Mouse (Mus musculus) heart, postnatal 0 days (tissue): ENCODE measurements around the gene Pde4c. TPM values are rescaled to one million over a fixed set of nuclear protein-coding genes. Genes with fewer than 3 reads are reported as not detected.

ENCODE experiments used
- ATAC-seq: fragments of 200-750 bp; cut with Nextera tagmentation; 2 replicates; pipeline ENCODE4 v1.8.0; 2017; ENCODE audit warnings: low read depth, moderate number of reproducible peaks, moderate library complexity; ENCODE audit not compliant: insufficient read depth
- DNase-seq: peaks from one replicate; pipeline ENCODE4 v3.0.0-alpha.2; 2016; ENCODE audit warnings: low spot score
- H3K27ac ChIP-seq: fragments of 300-500 bp; sonication (generic); 2 replicates; pipeline ENCODE4 v1.5.1; 2014; ENCODE audit warnings: low read depth, mild to moderate bottlenecking
- H3K27me3 ChIP-seq: fragments of 300-500 bp; sonication (generic); 2 replicates; pipeline ENCODE4 v1.6.1; 2014; ENCODE audit warnings: low read length, mixed read lengths; ENCODE audit not compliant: control insufficient read depth, insufficient read depth
- H3K36me3 ChIP-seq: fragments of 300-500 bp; sonication (generic); replicated peaks from 2 replicates; pipeline ENCODE4 v1.6.1; 2014; ENCODE audit warnings: low read length, mixed read lengths; ENCODE audit not compliant: control insufficient read depth, insufficient read depth
- H3K4me1 ChIP-seq: fragments of 300-500 bp; sonication (generic); 2 replicates; pipeline ENCODE4 v1.6.1; 2014; ENCODE audit warnings: antibody characterized with exemption; ENCODE audit not compliant: control insufficient read depth, insufficient read depth
- H3K4me2 ChIP-seq: fragments of 300-500 bp; sonication (generic); 2 replicates; pipeline ENCODE4 v1.6.1; 2014; ENCODE audit warnings: low read depth, mild to moderate bottlenecking, low read length, moderate library complexity
- H3K4me3 ChIP-seq: fragments of 300-500 bp; sonication (generic); 2 replicates; pipeline ENCODE4 v1.5.1; 2014; ENCODE audit warnings: low read depth, low read length
- H3K9ac ChIP-seq: fragments of 300-500 bp; sonication (generic); replicated peaks from 2 replicates; pipeline ENCODE4 v1.6.1; 2014; ENCODE audit warnings: low read depth, low read length, mixed read lengths
- H3K9me3 ChIP-seq: fragments of 300-500 bp; sonication (generic); replicated peaks from 2 replicates; pipeline ENCODE4 v1.6.1; 2016; ENCODE audit warnings: low read length; ENCODE audit not compliant: control insufficient read depth
- CTCF ChIP-seq: IDR thresholded peaks from 2 replicates; pipeline ENCODE4 v1.5.1; 2016; ENCODE audit warnings: antibody characterized with exemption, control low read depth, low read depth
- EP300 ChIP-seq: IDR thresholded peaks from 2 replicates; pipeline ENCODE4 v1.6.1; 2016; ENCODE audit warnings: antibody characterized with exemption, low read depth
- WGBS: fragments of 180-500 bp; shearing (Covaris S2); extraction: QIAGEN DNeasy Blood & Tissue Kit; methylation state at CpG from one replicate; pipeline ENCODE4 v1.1.7; 2014; 5-methylcytosine and 5-hydroxymethylcytosine counted together
- polyA plus RNA-seq: library from polyadenylated mRNA; unstranded; fragments of >200 nt; fragmentation: Nextera tagmentation; extraction: Ambion mirVana; gene quantifications from 2 replicates; pipeline ENCODE4 v1.2.1, GENCODE M21; 2015
- total RNA-seq: library from RNA; depleted of rRNA; stranded (reverse); fragments of >200 nt; gene quantifications from 2 replicates; pipeline ENCODE4 v1.2.3, GENCODE M21; 2014; ENCODE audit warnings: low replicate concordance

The Pde4c gene
- total and polyA plus RNA-seq, 2 experiments from 2014 or later: 0.42 to 0.56 TPM

DNA sequence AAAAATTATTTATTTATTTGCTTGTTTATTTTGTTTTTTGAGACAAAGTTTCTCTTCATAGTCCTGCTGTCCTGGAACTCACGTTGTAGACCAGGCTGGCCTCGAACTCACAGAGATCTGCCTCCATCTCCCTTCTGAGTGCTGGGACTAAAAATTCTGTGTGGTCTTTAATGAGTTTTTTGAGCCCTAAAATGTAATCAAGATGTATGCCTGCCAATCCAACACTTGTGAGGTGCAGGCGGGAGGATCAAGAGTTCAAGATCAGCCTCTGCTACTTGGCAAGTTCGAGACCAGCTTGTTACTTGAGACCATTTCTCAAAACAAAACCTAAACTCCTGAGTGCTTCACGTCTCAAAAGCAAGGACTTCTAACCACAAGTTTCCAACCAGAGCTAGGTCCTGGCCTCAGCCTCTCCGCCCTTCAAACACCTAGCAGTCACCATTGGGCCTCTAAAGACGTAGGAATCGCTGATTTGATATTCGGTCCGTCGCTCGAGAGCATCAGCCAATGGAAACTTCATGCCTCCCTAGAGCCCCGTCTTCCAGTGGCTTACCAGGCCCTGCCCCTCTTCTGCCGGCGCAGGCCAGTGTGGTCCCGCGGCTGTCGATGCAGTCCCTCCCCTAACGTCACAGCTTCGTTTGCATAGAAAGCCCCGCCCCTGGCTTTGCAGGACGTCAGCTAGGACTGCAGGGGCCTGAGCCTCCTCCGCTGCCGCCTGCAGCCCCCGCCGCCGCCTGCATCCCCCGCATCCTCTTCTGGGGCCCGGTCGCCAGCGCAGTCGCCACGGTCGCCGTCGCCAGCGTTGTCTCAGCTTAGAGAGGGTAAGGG lies 30.7 kb downstream of the Pde4c start, which contains the start of gene Rab3a:
TSS of gene Rab3a (plus strand) at position 637 of the 828 bp plus-strand sequence.
- Histone ChIP-seq H3K36me3 (peaks cover 28% of the 10 kb centered on the region), H3K27ac (peak within 1 kb of the TSS; percentile 95), H3K27me3 (0 out of 2 replicates have a peak, but pooled peaks cover 6% of the 10 kb centered on the region), H3K4me1 (peaks cover 17% of the 10 kb centered on the region), H3K9me3 (no peaks in the 10 kb centered on the region), H3K4me2 (peak within 1 kb of the TSS; percentile 92), H3K9ac (peak within 1 kb of the TSS; percentile 74), H3K4me3 (peak within 1 kb of the TSS; percentile 71)
- TF ChIP-seq EP300 (no peak), CTCF (no peak)
- DNase-seq (peak; percentile 99), ATAC-seq (peak; percentile 95)
- 8% methylated on average over 37 of the region's 37 CpGs for WGBS

DNA sequence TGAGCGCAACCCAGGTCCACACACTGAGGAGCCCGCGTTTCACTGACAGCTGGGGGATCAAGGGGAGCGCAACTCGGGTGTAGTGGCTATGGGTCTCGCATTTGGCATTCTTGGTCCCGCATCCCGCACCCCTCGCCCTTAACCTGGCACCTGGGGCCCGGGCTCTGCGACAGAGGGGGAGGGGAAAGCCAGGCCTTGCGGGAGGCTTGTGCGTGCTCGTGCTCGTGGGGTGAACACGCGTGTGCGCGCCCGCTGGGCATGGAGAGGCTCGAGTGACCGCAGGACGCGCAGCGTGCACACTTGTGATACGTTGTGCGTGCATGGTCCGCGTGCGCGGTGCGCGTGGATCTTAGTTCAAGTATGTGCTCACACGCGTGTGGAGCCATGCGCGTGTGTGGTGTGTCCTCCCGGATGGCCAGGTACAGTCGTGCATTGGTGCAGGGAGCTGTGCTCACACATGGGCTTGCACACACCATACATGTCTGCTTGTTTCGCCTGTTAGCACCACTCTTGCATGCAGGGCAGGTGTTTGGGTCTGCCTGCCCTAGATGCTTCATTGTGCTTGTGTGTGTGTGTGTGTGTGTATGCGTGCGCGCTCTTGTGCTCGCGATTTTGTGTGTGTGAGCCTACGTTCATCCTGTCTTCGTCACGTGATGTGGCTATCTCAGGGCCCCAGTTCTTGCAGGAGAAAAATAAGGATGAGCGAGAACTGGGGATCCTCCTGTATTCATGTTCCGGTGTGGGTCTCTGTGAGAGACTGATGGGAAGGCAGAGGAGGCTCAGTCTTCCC lies 31.5 kb downstream of the Pde4c start:
- H3K27me3 ChIP-seq: no peaks in the 10 kb centered on the region
- peak overlapping the region; percentile 73 for H3K27ac ChIP-seq
- H3K4me1 ChIP-seq: peaks cover 22% of the 10 kb centered on the region
- DNase-seq: no peak
- H3K36me3 ChIP-seq: peaks cover 28% of the 10 kb centered on the region
- peak overlapping the region; percentile 92 for H3K4me2 ChIP-seq
- peak; percentile 22 for ATAC-seq
- peak overlapping the region; percentile 74 for H3K9ac ChIP-seq
- peak overlapping the region; percentile 71 for H3K4me3 ChIP-seq
- TF ChIP-seq CTCF: no peak
- TF ChIP-seq EP300: no peak
- no peaks in the 10 kb centered on the region for H3K9me3 ChIP-seq
- WGBS: 10% methylated on average over 50 of the region's 50 CpGs

DNA sequence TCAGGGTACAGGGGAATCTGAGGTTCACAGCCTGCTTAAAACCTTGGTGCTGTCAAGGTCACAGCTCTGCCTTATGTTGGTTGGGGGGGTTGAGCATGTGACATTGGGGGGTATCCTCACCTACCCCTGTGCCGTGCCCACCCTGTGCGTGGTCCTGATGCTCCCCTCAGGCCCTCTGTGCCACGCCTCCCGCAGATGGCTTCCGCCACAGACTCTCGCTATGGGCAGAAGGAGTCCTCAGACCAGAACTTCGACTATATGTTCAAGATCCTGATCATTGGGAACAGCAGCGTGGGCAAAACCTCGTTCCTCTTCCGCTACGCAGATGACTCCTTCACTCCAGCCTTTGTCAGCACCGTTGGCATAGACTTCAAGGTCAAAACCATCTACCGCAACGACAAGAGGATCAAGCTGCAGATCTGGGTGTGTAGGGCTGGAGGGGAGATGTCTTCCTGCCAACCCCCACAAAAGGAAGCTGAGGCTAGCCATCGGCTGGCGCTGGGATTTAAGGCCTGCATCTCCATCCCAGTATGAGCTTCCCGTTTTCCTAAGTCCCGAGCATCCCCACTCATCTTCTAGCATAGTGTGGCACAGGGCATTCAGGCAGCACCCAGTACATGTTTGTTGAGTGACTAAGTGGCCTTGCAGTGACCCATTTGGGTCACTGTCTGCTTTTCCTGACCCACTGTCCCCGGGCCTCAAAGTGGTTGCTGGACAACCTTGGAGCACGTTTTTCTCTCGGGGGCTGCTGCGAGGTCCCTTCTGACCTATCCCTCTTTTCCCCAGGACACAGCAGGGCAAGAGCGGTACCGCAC lies 32.3 kb downstream of the Pde4c start:
- H3K9ac ChIP-seq: peak overlapping the region; percentile 74; the same call in 1 of the 2 replicates
- no peaks in the 10 kb centered on the region for H3K27me3 ChIP-seq
- H3K9me3 ChIP-seq: no peaks in the 10 kb centered on the region
- peak overlapping the region; percentile 71 for H3K4me3 ChIP-seq
- DNase-seq: no peak
- peaks cover 28% of the 10 kb centered on the region for H3K4me1 ChIP-seq
- TF ChIP-seq CTCF (no peak), EP300 (no peak)
- peak overlapping the region; percentile 92 for H3K4me2 ChIP-seq
- peaks cover 28% of the 10 kb centered on the region for H3K36me3 ChIP-seq
- no peak overlapping the region for H3K27ac ChIP-seq
- ATAC-seq: no peak
- 80% methylated on average over 24 of the region's 24 CpGs for WGBS

DNA sequence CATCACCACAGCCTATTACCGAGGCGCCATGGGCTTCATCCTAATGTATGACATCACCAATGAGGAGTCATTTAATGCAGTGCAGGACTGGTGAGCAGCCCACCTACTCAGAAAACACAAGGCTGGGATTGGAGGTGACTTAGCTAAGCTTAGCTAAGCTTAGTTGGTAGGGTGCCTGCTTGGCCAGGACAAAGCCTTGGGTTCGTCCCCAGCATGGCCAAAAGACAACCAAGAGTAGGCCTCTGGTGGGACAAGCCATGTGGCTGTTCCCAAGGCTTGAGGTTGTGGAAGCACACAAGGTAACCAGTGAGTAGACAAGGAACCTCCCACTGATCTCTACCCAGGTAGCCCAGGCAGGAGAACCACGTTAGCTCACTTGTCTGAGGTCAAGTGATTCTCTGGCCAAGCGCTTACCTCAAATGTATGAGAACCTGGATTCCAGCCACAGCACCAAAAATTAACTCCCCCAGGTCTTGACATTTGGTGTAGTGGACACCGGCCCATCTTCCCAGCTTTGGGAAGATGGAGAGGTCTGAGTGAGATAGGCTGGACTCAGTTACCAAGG lies 33.0 kb downstream of the Pde4c start:
- WGBS: 89% methylated on average over 6 of the region's 6 CpGs
- peaks cover 28% of the 10 kb centered on the region for H3K4me1 ChIP-seq
- no peak for ATAC-seq
- TF ChIP-seq CTCF (no peak), EP300 (no peak)
- H3K9ac ChIP-seq: no peak overlapping the region
- H3K4me2 ChIP-seq: no peak overlapping the region
- H3K9me3 ChIP-seq: no peaks in the 10 kb centered on the region
- H3K4me3 ChIP-seq: no peak overlapping the region
- peaks cover 28% of the 10 kb centered on the region for H3K36me3 ChIP-seq
- no peak overlapping the region for H3K27ac ChIP-seq
- H3K27me3 ChIP-seq: no peaks in the 10 kb centered on the region
- no peak for DNase-seq
